Mouse (Mus musculus): ENCODE measurements around the gene Slc51a.

- TF ChIP-seq POLR2A (IDR thresholded peaks at IDR 0.05; ENCODE audit: insufficient read depth, low read length) (no peak), CTCF (IDR thresholded peaks at IDR 0.05; ENCODE audit: low read depth, low read length) (no peak)
Observed at GRCm38 (mm10) chr16:32503633-32504032, 16.0 kb upstream of the Slc51a start.

All from ES-Bruce4 (cell line).